Mouse (Mus musculus) CH12F3 (cell line): Measurements from ENCODE around the gene Tymp.

Source experiments
- in situ Hi-C: fragments of 300-500 bp; cut with MboI; formaldehyde crosslinking; loops from 2 replicates; pipeline ENCODE4 v1.14.3; 2020; ENCODE audit warnings: low sequenced_read_pairs

The Tymp gene

GRCm38 (mm10) chr15:89374340-89374739 is 2.5 kb downstream of the Tymp start:
- in situ Hi-C loops, result no loop called here

GRCm38 (mm10) chr15:89373762-89374248 is 3.0 kb downstream of the Tymp start, which contains the start of gene Sco2:
TSS of gene Sco2 (minus strand) at chr15:89373846.
- in situ Hi-C loops, result no loop called here

GRCm38 (mm10) chr15:89373027-89373761 is 3.6 kb downstream of the Tymp start:
- in situ Hi-C loops, result no loop called here

GRCm38 (mm10) chr15:89372536-89372935 is 4.3 kb downstream of the Tymp start:
- in situ Hi-C loops, result no loop called here

GRCm38 (mm10) chr15:89372068-89372467 is 4.8 kb downstream of the Tymp start:
- in situ Hi-C loops, result no loop called here

- in situ Hi-C loops, result no loop called here
Measured at GRCm38 (mm10) chr15:89365141-89365551, 11.7 kb downstream of the Tymp start.

- in situ Hi-C loops, result no loop called here
Measured at GRCm38 (mm10) chr15:89363051-89363450, 13.8 kb downstream of the Tymp start.

GRCm38 (mm10) chr15:89358784-89359183 is 18.1 kb downstream of the Tymp start:
- in situ Hi-C loops, result no loop called here

- in situ Hi-C loops, result no loop called here
Measured at GRCm38 (mm10) chr15:89356372-89356771, 20.5 kb downstream of the Tymp start.

GRCm38 (mm10) chr15:89355241-89356187 is 21.3 kb downstream of the Tymp start, which contains the start of the genes Lmf2 and Ncaph2:
TSS of gene Lmf2 (minus strand) at chr15:89355659.
TSS of gene Ncaph2 (plus strand) at chr15:89355719.
- in situ Hi-C loops, result no loop called here

- in situ Hi-C loops, result no loop called here
Measured at GRCm38 (mm10) chr15:89354455-89354854, 22.4 kb downstream of the Tymp start.

GRCm38 (mm10) chr15:89353837-89354236 is 23.0 kb downstream of the Tymp start:
- in situ Hi-C loops, result no loop called here

GRCm38 (mm10) chr15:89352795-89353194 is 24.0 kb downstream of the Tymp start:
- in situ Hi-C loops, result no loop called here

- in situ Hi-C loops, result no loop called here
Measured at GRCm38 (mm10) chr15:89352054-89352453, 24.8 kb downstream of the Tymp start.

GRCm38 (mm10) chr15:89351302-89351701 is 25.5 kb downstream of the Tymp start:
- in situ Hi-C loops, result no loop called here

GRCm38 (mm10) chr15:89350447-89350846 is 26.4 kb downstream of the Tymp start:
- in situ Hi-C loops, result no loop called here

GRCm38 (mm10) chr15:89343325-89343724 is 33.5 kb downstream of the Tymp start:
- in situ Hi-C loops, result no loop called here

- in situ Hi-C loops, result no loop called here
Measured at GRCm38 (mm10) chr15:89341678-89342077, 35.2 kb downstream of the Tymp start.

- in situ Hi-C loops, result no loop called here
Measured at GRCm38 (mm10) chr15:89340136-89340535, 36.7 kb downstream of the Tymp start.

- in situ Hi-C loops, result no loop called here
Measured at GRCm38 (mm10) chr15:89339696-89340095, 37.1 kb downstream of the Tymp start.

GRCm38 (mm10) chr15:89336422-89336821 is 40.4 kb downstream of the Tymp start:
- in situ Hi-C loops, result no loop called here
